Mouse (Mus musculus): ENCODE data around the gene Exosc10. TPM values are rescaled to one million over a fixed set of nuclear protein-coding genes. Genes with fewer than 3 reads are reported as not detected.
A peak's percentile ranks its signal among the peaks of the same experiment; 100 is the strongest.

Exosc10 gene
- polyA plus RNA-seq (2012; rRNA removed) = 31.4 and 40.2 TPM in 2 replicates

- DNase-seq (ENCODE audit: low spot score) = peak; percentile 85
Measured at GRCm38 (mm10) chr4:148558297-148559000, at the start of gene Exosc10. Gene Exosc10, plus strand, starts transcription at chr4:148558429.

GRCm38 (mm10) chr4:148509450-148510084 is 48.7 kb upstream of the Exosc10 start:
- DNase-seq (ENCODE audit: low spot score) = no peak

- DNase-seq (ENCODE audit: low spot score) = no peak
Measured at GRCm38 (mm10) chr4:148510691-148511090, 47.5 kb upstream of the Exosc10 start.

GRCm38 (mm10) chr4:148511334-148511733 is 46.9 kb upstream of the Exosc10 start:
- no peak for DNase-seq (ENCODE audit: low spot score)

GRCm38 (mm10) chr4:148513021-148513559 is 45.1 kb upstream of the Exosc10 start:
- DNase-seq (ENCODE audit: low spot score) = no peak

- no peak for DNase-seq (ENCODE audit: low spot score)
Measured at GRCm38 (mm10) chr4:148515313-148515712, 42.9 kb upstream of the Exosc10 start.

- DNase-seq (ENCODE audit: low spot score) = no peak
Measured at GRCm38 (mm10) chr4:148517809-148518208, 40.4 kb upstream of the Exosc10 start.

GRCm38 (mm10) chr4:148518235-148518795 is 39.9 kb upstream of the Exosc10 start:
- no peak for DNase-seq (ENCODE audit: low spot score)

GRCm38 (mm10) chr4:148523538-148523937 is 34.7 kb upstream of the Exosc10 start:
- DNase-seq (ENCODE audit: low spot score) = no peak

- no peak for DNase-seq (ENCODE audit: low spot score)
Measured at GRCm38 (mm10) chr4:148527158-148527910, 30.9 kb upstream of the Exosc10 start.

GRCm38 (mm10) chr4:148530351-148530750 is 27.9 kb upstream of the Exosc10 start:
- DNase-seq (ENCODE audit: low spot score) = no peak

- no peak for DNase-seq (ENCODE audit: low spot score)
Measured at GRCm38 (mm10) chr4:148530778-148531177, 27.5 kb upstream of the Exosc10 start.

- no peak for DNase-seq (ENCODE audit: low spot score)
Measured at GRCm38 (mm10) chr4:148531341-148531740, 26.9 kb upstream of the Exosc10 start.

- no peak for DNase-seq (ENCODE audit: low spot score)
Measured at GRCm38 (mm10) chr4:148532516-148532915, 25.7 kb upstream of the Exosc10 start.

GRCm38 (mm10) chr4:148533613-148534328 is 24.5 kb upstream of the Exosc10 start:
- no peak for DNase-seq (ENCODE audit: low spot score)

- no peak for DNase-seq (ENCODE audit: low spot score)
Measured at GRCm38 (mm10) chr4:148535876-148536275, 22.4 kb upstream of the Exosc10 start.

GRCm38 (mm10) chr4:148549106-148549505 is 9.1 kb upstream of the Exosc10 start:
- DNase-seq (ENCODE audit: low spot score) = no peak

- DNase-seq (ENCODE audit: low spot score) = no peak
Measured at GRCm38 (mm10) chr4:148557766-148558165, 463 bp upstream of the Exosc10 start.

GRCm38 (mm10) chr4:148562676-148563075 is 4.4 kb downstream of the Exosc10 start:
- no peak for DNase-seq (ENCODE audit: low spot score)

GRCm38 (mm10) chr4:148563595-148563994 is 5.4 kb downstream of the Exosc10 start:
- peak; percentile 34 for DNase-seq (ENCODE audit: low spot score)

- no peak for DNase-seq (ENCODE audit: low spot score)
Measured at GRCm38 (mm10) chr4:148570138-148570537, 11.9 kb downstream of the Exosc10 start.

Data from urinary bladder, adult 2 months (tissue).